Mouse (Mus musculus): ENCODE measurements around the gene Kazn.

Kazn gene

GRCm38 (mm10) chr4:142239240-142240126 lies at the start of gene Kazn:
Gene Kazn (minus strand): TSS chr4:142239401.
- peak; percentile 77 to 79 for DNase-seq

GRCm38 (mm10) chr4:142285471-142285870 lies 46.3 kb upstream of the Kazn start:
- no peak for DNase-seq

- no peak for DNase-seq
Observed at GRCm38 (mm10) chr4:142283867-142284266, 44.7 kb upstream of the Kazn start.

GRCm38 (mm10) chr4:142278197-142278575 lies 39.0 kb upstream of the Kazn start:
- peak; percentile 39 to 52 for DNase-seq

GRCm38 (mm10) chr4:142277481-142278196 lies 38.4 kb upstream of the Kazn start:
- peak; percentile 54 to 62 for DNase-seq

GRCm38 (mm10) chr4:142275242-142275641 lies 36.0 kb upstream of the Kazn start:
- DNase-seq = no peak

- DNase-seq = no peak
Observed at GRCm38 (mm10) chr4:142274441-142275234, 35.4 kb upstream of the Kazn start.

- no peak for DNase-seq
Observed at GRCm38 (mm10) chr4:142271506-142271905, 32.3 kb upstream of the Kazn start.

GRCm38 (mm10) chr4:142267832-142268231 lies 28.6 kb upstream of the Kazn start:
- DNase-seq = no peak

GRCm38 (mm10) chr4:142267348-142267819 lies 28.2 kb upstream of the Kazn start:
- DNase-seq = peak in 1 of 2 experiments; percentile 19

- DNase-seq = no peak
Observed at GRCm38 (mm10) chr4:142264335-142264734, 25.1 kb upstream of the Kazn start.

- no peak for DNase-seq
Observed at GRCm38 (mm10) chr4:142261725-142262124, 22.5 kb upstream of the Kazn start.

- no peak for DNase-seq
Observed at GRCm38 (mm10) chr4:142258730-142259129, 19.5 kb upstream of the Kazn start.

- DNase-seq = no peak
Observed at GRCm38 (mm10) chr4:142254088-142254487, 14.9 kb upstream of the Kazn start.

- DNase-seq = no peak
Observed at GRCm38 (mm10) chr4:142251471-142252354, 12.5 kb upstream of the Kazn start.

GRCm38 (mm10) chr4:142250054-142250453 lies 10.9 kb upstream of the Kazn start:
- DNase-seq = no peak

- DNase-seq = peak; percentile 66 to 79
Observed at GRCm38 (mm10) chr4:142249401-142249800, 10.2 kb upstream of the Kazn start.

GRCm38 (mm10) chr4:142248426-142248825 lies 9.2 kb upstream of the Kazn start:
- DNase-seq = peak; percentile 80 to 91

GRCm38 (mm10) chr4:142246698-142247097 lies 7.5 kb upstream of the Kazn start:
- no peak for DNase-seq

GRCm38 (mm10) chr4:142244641-142245040 lies 5.4 kb upstream of the Kazn start:
- no peak for DNase-seq

- no peak for DNase-seq
Observed at GRCm38 (mm10) chr4:142242750-142243383, 3.7 kb upstream of the Kazn start.
